Mouse (Mus musculus) cerebral cortex, adult 2 months (tissue): ENCODE measurements around the gene Parvg.

Experiments
- whole genome bisulfite sequencing: fragments of 180-500 bp; shearing (Covaris S2); methylation state at CpG from one replicate; pipeline ENCODE4 v1.1.7; 2018; 5-methylcytosine and 5-hydroxymethylcytosine counted together

Parvg gene

DNA sequence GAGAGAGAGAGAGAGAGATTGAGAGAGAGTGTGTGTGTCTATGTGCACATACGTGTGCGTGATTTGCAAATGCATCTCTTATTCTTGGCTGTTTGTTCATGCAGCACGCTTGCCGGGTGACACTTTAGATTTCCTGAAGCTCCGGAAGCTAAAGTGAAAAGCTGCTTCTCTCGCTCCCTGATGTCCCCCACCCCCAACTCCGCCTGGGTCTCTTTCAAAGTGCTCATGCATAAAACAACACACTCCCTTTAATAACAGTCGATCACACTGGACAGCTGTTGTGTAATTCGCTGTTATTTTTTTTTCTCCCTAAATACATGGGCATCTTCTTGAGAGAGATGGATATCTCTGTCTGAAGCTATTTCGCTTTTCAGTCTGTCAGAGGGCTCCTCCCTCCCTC is 18.5 kb upstream of the Parvg start:
- 56% methylated on average over 10 of the region's 10 CpGs for WGBS

DNA sequence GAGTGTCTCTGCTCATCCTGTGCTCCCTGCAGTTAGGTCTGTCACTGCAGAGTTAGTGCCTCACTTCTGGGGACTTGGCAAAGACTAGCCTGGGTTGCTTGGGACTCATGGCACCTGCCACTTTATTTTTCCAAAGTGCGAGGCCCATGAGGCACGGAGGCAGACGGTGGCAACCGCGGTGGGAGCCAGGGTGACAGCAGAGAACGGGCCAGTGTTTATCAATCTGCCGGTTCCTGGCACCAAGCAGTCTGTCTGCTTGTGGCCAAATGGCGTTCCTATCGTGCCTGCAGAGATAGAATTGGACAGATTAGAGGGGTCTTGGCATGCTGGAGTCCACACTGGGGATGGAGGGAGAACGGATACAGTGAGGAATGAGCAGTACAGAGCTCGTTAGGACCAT is 13.6 kb upstream of the Parvg start:
- 61% methylated on average over 11 of the region's 11 CpGs for WGBS

DNA sequence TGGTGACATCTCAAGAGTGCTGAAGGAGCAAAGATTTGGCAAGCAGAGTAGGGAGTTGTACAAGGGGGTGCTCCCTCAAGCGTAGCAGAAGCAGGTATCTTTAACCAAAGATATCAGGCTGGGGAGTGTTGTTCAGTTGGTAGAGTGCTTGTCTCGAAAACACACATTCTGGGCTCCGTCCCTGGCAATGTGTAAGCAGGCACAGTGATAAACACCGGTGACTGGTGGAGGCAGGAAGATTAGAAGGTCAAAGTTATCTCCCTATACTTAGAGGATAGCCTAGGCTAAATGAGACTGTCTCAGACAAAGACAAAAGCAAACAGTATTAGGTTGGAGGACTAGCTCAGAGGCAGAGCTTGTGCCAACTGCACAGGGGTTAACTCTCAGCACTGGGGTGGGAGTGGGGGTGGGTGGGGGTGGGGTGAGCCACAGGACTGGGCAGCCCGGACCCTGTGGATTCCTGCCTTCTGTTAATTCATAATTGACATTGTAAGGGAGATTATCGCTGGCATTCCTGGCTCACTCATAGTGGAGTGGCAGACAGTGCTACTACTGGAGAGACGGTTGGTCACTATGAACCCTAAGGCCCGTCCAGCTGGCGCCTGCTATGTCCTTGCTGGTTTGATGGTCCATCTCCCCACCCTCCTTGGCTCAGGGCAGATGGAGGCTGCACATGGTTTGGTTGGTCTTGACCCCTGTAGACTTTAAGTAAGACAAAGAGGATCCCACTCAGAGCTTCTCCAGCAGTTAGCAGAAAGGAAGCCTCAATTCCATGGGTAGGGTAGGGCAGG is 12.3 kb upstream of the Parvg start:
- 89% methylated on average over 9 of the region's 9 CpGs for WGBS

DNA sequence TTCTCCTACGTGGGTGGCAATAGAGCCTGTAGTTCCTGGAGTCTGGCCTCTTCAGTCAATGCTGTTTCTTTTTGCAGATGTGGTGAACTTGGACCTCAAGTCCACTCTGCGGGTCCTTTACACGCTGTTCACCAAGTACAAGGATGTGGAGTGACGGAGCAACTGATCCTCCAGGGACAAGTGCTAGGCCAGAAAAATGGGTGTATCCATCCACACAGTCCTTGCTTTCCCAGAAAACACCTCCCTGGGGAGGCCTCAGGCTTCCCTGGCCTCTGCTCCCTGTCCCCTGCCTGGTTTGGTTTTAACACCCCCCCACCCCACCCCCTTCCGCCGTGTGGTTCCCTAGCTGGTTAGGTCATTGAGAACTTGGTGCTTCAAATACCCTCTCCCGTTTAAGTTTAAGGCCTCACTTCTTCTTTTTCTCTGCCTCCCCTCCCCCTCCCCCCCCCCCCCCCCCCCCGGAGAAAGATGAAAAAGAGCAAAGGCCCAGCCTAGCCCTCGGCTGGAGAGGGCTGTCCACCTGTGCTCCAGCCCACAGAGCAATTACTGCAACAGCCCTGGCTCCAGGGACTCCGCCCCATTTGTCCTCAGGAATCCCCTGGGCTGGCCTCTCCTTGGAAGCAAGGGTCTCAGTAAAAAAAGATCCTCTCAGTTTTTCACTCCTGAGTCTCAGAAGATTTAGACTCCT is 10.8 kb upstream of the Parvg start:
- WGBS = 63% methylated on average over 10 of the region's 10 CpGs

DNA sequence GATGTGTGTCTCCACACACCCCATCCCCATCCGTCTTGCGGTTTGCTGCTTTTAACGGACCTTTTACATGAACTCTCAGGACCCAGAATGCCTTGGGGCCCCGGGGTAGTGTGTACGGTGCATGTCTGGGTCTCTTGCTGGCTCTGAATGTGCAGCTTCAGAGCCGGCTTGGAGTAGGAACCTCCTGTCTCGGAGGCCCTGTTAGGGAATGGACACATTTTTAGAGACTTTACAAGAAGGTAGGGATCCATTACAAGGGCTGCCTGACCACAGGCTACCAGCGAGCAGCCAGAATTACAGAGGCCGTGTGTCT is 10.3 kb upstream of the Parvg start:
- 68% methylated on average over 9 of the region's 9 CpGs for WGBS

DNA sequence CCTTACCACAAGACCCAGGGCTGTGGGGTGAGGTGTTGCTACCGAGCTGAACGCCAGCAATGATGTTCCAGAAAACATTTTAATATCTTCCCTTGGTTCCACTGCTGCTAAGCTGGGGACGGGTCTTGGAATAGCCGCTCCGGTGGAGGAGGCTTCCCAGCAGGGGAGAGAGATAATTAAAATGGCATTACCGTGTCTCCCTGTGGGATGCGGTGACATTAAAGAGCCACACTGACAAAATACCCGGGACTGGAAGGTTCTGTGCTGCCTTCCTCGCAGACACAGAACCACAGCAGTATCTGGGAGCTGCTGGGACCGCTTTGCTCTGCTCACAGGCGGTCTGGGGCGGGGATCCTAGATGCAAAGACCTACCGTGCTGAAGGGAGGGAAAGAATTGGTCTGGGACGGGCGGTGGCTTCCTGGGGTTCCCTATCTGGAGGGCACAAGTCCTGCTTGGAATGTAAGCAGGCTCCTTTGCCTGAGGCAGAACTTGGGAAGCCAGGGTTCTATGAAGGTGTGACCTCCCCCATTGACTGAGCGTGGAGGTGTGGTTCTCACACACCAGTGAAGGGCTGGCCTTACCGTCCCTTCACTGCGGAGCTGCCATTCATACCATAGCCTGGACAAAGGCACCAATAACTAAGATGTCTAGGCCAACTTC is 9.3 kb upstream of the Parvg start:
- WGBS = 63% methylated on average over 18 of the region's 18 CpGs

DNA sequence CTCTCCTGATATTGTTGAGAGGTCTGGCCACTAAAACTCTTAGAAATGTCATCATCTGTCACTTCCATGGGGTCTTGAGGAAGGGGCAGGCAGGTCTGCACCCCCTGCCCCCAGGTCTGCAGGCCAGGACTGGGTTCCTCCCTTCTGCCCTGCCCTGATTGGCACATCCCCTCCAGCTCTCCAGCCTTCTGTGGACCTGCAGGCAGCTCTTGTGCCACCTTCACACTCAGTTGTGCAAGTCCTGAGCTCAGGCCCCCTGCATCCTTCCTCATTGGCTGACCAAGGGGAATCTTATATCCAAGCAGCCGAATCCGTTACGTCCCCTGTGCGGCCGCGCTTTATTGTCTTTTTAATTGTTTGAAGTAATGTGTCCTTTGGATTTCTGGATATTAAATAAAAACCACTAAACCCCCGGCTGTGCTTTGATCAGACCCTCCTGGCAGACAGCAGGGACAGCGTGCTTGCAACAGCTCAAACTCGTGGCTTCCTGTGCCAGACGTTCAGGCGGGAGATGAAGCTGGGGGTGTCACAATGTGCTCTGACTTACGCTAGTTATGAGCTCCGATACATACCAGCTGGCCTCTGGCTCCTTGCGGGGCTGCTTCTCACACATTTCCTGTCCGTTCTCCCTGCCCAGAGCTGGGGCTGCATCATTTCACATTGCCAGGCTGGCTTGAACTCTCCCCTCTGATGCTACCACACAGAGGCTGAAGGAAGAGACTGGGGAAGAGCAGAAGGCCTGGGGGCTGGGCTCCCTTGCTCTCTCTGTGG is 8.4 kb upstream of the Parvg start:
- 54% methylated on average over 15 of the region's 15 CpGs for WGBS

DNA sequence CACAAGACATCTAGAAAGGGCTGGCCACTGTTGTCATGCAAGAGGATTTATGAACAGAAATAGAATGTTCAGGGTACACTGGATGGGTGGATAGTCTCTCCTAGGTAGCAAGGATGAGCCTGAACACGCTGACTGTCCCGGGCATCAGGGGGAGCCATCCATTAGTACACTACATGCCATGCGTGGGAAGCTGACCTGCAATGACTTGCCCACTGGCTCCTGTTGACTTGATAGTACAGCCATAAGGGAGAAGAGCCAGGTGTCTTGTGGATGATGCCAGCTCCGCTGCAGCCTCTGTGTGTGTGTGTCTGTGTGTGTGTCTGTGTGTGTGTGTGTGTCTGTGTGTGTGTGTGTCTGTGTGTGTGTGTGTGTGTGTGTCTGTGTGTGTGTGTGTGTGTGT is 4.4 kb upstream of the Parvg start:
- WGBS = 92% methylated on average over 4 of the region's 4 CpGs

DNA sequence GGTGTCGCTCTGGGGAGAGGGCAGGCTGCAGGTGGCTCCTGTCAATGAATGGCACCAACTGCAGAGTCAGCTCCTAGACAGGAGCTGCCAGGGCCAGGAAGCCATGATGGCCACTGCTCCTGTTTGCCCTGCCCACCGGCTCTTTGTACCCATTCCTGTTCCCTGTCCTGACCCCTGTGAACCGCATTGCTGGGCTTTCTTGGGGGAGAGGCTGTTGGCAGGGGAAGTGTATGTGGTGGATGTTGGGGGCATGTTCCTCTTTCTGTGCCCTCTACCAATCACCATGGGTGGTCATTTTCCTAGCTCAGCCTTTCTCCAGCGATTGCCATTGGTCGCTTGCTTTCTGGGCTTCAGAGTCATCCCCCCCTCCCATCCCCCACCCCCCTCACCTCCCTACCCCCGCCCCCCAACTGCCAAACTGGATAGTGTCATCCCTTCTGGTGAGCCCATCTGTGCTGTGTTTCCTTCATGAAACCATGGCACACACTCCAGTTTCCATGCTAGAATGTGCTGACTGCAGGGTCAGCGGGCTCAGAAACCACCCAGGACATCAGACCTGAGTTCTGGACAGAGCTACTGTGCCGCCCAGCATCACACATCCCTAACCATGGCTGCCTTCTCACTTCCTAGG is 2.2 kb upstream of the Parvg start:
- WGBS = 65% methylated on average over 8 of the region's 8 CpGs

DNA sequence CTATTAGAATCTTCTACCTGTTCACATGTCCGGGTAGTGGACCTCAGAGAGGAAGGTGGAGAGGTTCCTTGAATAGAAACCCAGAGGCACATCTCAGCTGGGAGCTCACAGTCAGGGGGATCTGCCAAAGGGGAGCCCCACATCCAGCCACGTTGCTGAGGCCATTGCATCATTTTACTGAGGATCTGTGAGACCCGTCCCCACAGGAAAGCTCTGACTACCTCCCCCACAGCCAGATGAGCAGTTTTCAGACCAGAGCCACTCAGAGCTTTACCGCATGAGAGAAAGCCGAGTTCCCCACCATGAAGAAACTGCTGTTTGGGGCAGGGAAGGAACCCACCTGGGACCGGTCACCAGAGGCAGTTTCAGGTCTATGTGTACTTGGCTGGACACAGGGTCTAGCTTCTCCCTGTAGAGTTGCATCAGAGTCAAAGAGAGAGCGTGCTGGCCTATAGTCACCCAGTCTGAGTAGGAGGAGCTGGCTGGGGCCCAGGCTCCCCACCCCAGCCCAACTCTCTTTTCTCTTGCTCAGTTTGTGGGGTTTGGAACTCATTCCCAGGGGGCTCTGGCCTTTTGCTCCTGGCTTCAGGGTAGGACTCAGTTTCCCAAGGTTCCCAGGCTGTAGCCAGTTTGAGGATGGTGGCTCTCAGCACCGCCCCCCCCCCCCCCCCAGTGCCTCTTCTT is 1.2 kb downstream of the Parvg start:
- WGBS = 68% methylated on average over 8 of the region's 8 CpGs

DNA sequence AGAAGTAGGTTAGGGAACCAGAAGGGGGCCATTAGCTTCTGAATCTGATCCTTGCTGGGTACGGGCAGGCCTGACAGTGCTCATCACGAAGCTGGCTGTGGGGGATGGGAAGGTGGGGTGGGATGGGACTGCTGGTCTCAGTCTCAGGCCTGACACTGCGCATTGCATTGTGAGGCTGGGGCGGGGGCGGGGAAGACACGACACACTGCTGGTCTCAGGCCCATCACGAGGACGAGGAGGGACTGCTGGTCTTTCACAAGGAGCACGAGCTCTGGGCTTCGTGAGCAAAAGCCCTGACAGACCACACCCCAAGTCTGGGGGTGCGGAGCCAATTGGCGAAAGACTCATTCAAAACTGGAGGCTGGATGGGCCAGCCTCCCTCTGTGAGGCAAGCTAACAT is 1.9 kb downstream of the Parvg start:
- WGBS = 81% methylated on average over 12 of the region's 12 CpGs

DNA sequence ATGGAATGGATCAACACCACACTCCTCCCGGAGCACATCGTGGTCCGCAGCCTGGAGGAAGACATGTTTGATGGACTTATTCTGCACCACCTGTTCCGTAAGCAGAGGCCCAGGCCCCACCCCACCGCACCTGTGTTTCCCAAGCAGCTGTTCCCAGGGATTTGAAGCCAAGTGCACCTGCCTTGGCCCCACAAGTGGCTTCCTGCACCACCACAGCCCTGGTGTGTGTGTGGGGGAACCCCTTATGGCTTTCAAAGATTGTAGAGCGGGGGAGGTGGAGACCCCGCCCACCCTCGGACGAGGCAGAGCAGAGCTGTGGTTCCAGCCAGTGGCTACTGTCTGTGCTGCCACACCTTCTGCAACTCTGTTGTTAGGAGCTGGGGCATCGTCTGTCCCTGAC is 5.0 kb downstream of the Parvg start:
- 87% methylated on average over 10 of the region's 10 CpGs for WGBS

DNA sequence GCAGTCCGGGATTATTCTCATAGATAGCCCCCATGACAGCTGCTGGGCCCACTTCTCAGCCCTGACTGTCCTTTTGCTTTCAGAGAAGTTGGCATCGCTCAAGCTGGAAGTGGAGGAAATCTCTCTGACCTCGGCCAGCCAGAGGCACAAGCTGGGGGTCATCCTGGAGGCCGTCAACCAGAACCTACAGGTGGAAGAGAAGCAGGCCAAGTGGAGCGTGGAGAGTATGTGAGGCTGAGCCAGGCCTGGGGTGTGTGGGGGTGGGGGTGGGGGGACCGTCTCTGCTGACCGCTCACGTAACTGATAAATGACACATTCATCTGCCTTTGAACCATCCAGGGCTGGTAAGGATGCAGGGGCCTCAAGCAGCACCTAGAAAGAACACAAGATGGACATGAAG is 6.1 kb downstream of the Parvg start:
- WGBS = 95% methylated on average over 8 of the region's 8 CpGs

DNA sequence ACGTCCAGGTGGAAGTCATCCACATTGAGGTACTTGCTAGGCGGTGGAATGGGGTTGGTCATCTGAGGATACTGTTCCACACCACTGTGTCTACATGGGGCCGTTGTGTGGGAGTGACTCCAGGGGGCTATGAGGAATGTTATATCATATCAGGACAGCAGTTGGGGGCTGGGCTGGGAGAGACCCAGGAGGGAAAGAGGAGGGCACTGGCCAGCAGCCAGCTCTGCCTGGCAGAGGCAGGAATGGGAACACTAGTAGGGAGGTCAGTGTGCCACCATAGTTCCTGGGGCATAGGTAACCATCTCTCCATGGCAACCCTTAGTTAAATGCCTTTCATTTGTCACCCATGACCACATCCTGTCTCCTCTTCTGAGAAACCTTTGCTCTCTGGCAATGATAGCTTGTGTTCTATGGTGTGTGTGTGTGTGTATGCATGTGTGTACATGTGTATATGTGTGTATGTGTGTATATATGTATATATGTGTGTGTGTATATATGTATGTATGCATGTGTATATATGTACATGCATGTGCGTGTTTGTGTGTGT is 7.3 kb downstream of the Parvg start:
- 98% methylated on average over 4 of the region's 4 CpGs for WGBS

DNA sequence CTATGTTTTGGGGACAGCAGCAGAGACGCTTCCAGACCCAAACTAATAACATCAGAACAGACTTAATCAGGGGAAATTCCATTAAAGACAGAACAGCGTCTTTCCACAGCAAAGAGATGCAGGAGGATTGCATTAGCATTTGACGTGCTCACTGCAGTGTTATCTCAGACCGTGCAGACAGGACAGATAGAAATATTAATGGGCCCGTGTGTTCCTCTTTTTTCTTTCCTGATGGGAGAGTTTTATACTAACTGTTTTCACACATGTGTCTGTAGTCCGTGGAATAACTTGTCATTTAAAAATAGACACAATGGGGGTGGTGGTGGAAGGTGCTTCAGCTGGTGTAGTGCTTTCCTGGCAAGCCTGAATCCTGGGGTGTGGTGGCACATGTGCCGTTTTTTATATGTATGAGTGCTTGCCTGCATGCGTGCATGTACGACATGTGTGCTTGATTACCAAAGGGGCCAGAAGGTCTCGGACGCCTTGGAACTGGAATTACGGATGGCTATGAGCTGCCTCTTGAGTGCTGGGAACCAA is 12.5 kb downstream of the Parvg start:
- WGBS = 60% methylated on average over 12 of the region's 12 CpGs

DNA sequence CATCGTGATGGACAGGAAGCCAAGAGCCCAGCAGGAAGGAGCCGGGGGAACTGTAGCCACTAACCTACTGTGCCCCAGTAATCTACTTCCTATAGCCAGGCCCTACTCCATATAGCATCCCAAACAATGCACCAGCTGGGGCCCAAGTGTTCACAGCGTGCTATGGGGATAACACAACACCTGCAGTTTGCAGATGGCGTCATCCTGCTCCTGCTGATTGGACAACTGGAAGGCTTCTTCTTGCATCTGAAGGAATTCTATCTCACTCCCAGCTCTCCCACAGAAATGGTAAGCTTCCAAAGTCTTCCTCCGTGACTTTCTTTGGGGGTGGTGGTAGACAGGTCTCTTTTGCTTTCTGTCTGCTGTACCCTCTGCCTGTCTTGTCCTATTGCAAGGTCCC is 13.8 kb downstream of the Parvg start:
- WGBS = 48% methylated on average over 5 of the region's 5 CpGs

DNA sequence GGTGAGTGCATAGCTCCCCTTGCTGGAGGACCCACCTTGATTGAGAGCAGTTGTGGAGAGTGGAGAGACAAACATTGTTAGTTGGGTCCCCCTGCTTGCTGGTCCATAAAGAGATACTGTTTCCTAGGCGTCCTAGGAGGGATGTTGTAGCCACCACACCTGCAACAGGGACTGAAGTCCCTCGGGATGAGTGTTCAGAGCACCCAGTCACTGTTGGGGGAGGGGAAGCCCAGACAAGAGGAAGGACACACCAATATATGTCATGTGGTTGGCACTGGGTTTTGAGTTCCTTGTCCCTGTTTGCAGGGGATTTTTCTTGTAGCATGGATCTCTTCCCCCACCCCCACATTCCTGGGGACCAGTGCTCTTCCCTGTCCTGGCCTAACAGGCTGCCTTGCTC is 17.1 kb downstream of the Parvg start:
- 75% methylated on average over 2 of the region's 2 CpGs for WGBS

DNA sequence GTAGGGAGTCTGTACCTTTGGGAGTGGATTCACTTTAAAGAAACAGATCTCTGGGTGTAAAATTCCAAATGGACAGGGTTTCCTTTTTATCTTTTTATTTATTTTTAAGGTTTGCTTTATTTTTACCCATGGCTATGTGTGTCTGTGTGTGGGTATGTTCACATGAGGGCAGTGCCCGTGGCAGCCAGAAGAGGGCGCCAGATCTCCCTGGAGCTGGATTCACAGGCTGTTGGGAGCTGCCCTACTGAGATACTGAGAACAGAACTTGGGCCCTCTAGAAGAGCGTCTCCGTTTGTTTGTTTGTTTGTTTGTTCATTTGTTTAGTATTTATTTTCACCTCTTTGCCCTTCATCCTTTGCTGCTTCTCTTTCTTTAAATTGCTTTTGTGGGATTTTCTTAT is 24.9 kb downstream of the Parvg start:
- WGBS = 95% methylated on average over 4 of the region's 4 CpGs

DNA sequence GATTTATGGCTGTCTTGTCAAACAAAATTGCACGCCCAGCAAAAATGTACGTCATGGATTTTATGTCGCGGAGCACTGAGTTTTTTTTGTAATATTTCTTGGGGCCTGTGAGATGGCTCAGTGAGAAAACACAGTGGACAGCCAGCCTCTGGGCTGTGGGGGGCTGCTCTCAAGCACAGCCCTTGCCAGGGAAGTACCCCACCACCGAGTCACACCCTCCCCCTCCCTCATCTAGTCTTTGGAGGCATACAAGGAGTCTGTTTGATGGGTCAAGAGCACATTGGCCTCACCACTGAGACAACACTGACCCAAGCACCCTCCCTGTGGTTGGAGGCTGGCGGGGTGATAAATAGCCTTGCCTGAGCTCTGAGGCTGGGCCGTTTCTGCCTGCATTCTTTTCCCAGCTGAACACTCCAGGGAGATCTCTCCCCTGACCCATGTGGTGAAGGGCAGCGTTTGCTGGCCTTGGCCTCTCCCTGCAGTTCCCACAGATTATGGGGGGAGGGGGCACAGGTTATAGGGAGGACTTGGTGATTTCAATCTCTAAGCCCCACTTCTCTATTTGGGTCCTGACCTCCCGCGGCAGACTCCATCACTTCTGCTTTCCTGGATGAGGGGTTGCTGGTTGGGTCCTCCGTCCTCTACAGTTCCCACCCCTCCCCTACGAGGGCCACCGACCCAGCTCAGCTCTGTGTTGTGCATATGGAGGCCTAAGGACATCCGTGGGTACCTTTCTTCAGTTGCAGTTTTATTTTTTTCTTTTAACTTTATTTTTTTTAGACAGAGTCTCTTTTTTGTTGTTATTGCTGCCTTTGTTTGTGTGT is 26.3 kb downstream of the Parvg start:
- 81% methylated on average over 14 of the region's 14 CpGs for WGBS

DNA sequence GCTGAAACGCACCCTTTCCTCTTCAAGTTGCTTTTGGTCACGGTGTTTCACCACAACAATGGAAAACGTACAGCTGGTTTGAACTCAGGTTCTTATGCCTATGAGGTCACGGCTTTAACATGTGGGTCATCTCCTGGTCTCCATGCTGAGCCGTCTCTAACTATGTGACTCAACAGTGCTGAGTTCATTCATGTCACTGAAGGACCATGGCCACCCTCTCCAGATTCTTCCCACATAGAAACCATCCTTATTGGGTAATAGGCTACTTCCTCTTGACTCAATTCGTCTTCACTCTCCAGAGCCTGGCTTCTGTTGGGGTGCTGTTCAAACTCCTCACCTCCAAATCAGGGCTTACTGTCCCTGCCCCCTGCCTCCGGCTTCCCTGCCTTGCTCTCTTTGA is 27.5 kb downstream of the Parvg start:
- WGBS = 89% methylated on average over 7 of the region's 7 CpGs
